Mouse (Mus musculus): ENCODE data around the gene Pafah1b2. TPM values are rescaled to one million over a fixed set of nuclear protein-coding genes. Genes with fewer than 3 reads are reported as not detected.
A peak's percentile ranks its signal among the peaks of the same experiment; 100 is the strongest.

The Pafah1b2 gene
- polyA plus RNA-seq, 1 experiment from 2014 or later: 290 TPM

DNA sequence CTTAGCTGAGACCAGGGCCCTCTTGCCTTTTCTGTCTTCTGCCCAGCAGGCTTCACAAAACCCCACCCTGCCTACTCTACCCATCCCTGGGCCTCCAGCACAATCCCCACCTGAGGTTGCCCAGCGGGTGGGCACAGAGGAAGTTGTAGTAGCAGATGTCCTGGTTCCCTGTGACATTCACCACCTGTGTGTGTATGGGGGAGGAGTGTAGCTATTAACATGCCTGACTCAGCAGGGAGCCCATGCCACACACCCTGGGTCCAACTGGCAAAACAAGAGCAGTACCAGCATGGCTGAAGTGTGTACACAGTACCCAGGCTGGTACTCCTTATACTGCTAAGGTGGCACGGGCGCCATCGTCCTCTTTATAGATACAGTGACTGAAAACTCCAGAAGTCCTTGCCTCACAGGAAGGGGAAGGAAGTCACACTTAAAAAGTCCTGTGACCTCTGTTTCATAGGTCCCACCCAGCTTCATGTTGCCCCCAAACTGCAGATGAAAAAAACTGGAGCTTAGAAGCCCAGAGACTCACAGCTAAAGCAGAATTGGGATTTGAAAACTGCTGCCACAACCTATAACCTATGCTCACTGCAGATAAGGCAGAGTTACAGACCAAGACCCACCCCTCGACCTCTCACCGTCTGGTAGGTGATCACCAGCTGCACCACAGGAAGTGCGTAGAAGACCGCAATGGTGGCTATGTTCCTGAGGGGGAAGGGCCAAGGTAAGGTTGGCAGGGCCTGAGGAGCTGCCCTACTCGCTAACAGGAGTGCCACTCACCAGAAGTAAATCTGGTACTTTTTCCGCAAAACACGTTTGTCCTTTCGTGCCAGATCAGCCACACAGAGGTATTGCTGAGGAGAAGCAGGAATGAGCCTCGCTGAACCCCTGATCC, 67.7 kb downstream of the Pafah1b2 start:
- Histone ChIP-seq H3K27ac (no peak overlapping the region), H3K27me3 (replicated peaks) (no peaks in the 10 kb centered on the region), H3K4me1 (no peaks in the 10 kb centered on the region), H3K36me3 (replicated peaks) (peaks cover 39% of the 10 kb centered on the region), H3K9me3 (no peaks in the 10 kb centered on the region), H3K9ac (no peak overlapping the region), H3K4me3 (no peak overlapping the region), H3K4me2 (no peak overlapping the region)
- ATAC-seq (replicated peaks): no peak
- 90% methylated on average over 13 of the region's 13 CpGs for WGBS

GRCm38 (mm10) chr9:45943628-45944505, 68.6 kb downstream of the Pafah1b2 start:
- Histone ChIP-seq H3K9ac (no peak overlapping the region), H3K4me2 (no peak overlapping the region), H3K27me3 (replicated peaks) (no peaks in the 10 kb centered on the region), H3K27ac (no peak overlapping the region), H3K4me1 (no peaks in the 10 kb centered on the region), H3K9me3 (no peaks in the 10 kb centered on the region), H3K4me3 (no peak overlapping the region), H3K36me3 (replicated peaks) (peaks cover 32% of the 10 kb centered on the region)
- WGBS: 90% methylated on average over 8 of the region's 8 CpGs
- ATAC-seq (replicated peaks): no peak

DNA sequence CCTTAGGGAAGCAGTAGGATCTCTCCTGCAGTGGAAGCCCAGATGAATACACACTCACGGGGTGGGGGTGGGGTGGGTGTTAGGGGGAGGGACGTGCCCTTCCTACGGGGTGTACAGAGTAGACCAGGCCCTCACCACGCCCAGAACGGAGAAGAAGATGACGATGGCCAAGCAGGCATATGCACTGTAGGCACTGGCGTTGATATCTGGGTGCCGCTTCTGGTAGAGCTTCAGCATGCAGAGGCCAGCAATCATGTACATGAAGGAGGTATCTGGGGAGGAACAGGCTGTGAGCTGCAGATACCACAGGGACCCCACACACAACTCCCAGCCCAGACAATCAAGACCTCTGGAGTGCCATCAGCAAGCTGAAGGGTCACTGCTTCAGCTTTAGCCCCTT, 69.6 kb downstream of the Pafah1b2 start:
- no peak overlapping the region for H3K9ac ChIP-seq
- H3K4me1 ChIP-seq: no peaks in the 10 kb centered on the region
- H3K4me2 ChIP-seq: no peak overlapping the region
- no peak overlapping the region for H3K27ac ChIP-seq
- no peaks in the 10 kb centered on the region for H3K27me3 ChIP-seq (replicated peaks)
- no peaks in the 10 kb centered on the region for H3K9me3 ChIP-seq
- peaks cover 26% of the 10 kb centered on the region for H3K36me3 ChIP-seq (replicated peaks)
- WGBS: 96% methylated on average over 8 of the region's 8 CpGs
- ATAC-seq (replicated peaks): no peak
- no peak overlapping the region for H3K4me3 ChIP-seq

- Histone ChIP-seq H3K9ac (no peak overlapping the region), H3K4me3 (no peak overlapping the region), H3K4me1 (no peaks in the 10 kb centered on the region), H3K9me3 (no peaks in the 10 kb centered on the region), H3K36me3 (replicated peaks) (peaks cover 22% of the 10 kb centered on the region), H3K27me3 (replicated peaks) (no peaks in the 10 kb centered on the region), H3K4me2 (no peak overlapping the region), H3K27ac (no peak overlapping the region)
- WGBS: 94% methylated on average over 16 of the region's 16 CpGs
- no peak for ATAC-seq (replicated peaks)
Measured at GRCm38 (mm10) chr9:45942464-45942863, 70.0 kb downstream of the Pafah1b2 start.

GRCm38 (mm10) chr9:45941329-45941888, 71.1 kb downstream of the Pafah1b2 start:
- H3K4me1 ChIP-seq: no peaks in the 10 kb centered on the region
- H3K4me2 ChIP-seq: no peak overlapping the region
- no peak overlapping the region for H3K9ac ChIP-seq
- WGBS: 65% methylated on average over 18 of the region's 18 CpGs
- no peak overlapping the region for H3K27ac ChIP-seq
- peaks cover 16% of the 10 kb centered on the region for H3K36me3 ChIP-seq (replicated peaks)
- no peak overlapping the region for H3K4me3 ChIP-seq
- no peaks in the 10 kb centered on the region for H3K9me3 ChIP-seq
- ATAC-seq (replicated peaks): no peak
- H3K27me3 ChIP-seq (replicated peaks): no peaks in the 10 kb centered on the region

DNA sequence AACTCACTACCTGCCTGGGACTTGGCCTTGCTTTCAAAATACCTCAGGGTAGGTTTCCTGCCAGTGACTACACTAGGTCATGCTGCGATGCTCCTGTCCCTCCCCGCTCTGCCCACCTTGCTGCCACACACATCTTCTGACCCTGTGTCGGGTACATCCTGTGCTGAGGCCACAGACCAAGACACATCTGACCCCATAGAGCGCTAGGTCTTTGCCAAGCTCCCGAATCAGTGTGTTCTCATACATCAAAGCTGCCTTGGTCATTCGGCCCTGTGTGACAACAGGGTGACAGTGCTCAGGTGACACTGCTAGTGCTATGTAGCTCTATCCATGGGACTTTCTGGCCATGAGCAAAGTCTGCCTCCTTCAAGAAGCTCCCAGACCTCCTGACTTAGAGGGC, 72.7 kb downstream of the Pafah1b2 start:
- ATAC-seq (replicated peaks): no peak
- WGBS: 93% methylated on average over 6 of the region's 6 CpGs
- Histone ChIP-seq H3K27me3 (replicated peaks) (no peaks in the 10 kb centered on the region), H3K9ac (no peak overlapping the region), H3K4me3 (no peak overlapping the region), H3K9me3 (no peaks in the 10 kb centered on the region), H3K27ac (no peak overlapping the region), H3K4me2 (no peak overlapping the region), H3K4me1 (peaks cover 5% of the 10 kb centered on the region), H3K36me3 (replicated peaks) (peaks cover 7% of the 10 kb centered on the region)

DNA sequence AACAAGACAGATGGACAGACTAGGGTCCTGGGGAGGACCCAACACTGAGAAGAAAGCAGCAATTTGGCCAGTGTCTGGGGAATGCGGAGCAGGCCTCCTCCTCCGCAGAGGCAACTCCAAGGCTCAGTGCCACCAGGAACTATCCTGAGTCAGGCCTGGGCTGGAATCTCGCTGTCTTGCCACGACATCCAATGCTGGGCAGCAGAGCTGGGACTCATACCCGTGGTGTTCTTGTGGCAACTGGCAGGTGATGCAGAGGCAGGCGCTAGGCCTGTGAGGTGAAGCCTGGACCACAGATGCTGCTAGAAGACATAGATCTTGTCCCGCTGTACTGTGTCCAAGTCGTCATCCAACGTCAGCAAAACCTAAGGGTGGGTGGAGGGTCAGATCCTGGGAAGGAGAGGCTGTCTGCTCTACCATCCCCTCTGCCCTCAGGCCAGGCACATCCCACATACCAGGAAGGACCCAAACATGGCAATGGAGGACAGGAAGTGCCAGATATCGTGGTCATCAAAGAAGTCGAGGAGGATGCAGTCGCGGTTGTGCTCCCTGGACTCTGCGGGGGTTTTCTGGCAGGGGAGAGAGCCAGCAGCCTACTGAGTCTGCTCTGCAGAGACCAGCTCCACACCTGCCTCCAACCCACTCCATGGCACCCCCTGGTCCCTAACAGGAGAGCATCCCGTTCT, 73.4 kb downstream of the Pafah1b2 start:
- no peak overlapping the region for H3K9ac ChIP-seq
- WGBS: 90% methylated on average over 15 of the region's 15 CpGs
- no peak overlapping the region for H3K4me3 ChIP-seq
- peaks cover 7% of the 10 kb centered on the region for H3K36me3 ChIP-seq (replicated peaks)
- H3K27me3 ChIP-seq (replicated peaks): no peaks in the 10 kb centered on the region
- peaks cover 5% of the 10 kb centered on the region for H3K4me1 ChIP-seq
- H3K4me2 ChIP-seq: no peak overlapping the region
- H3K27ac ChIP-seq: no peak overlapping the region
- no peak for ATAC-seq (replicated peaks)
- H3K9me3 ChIP-seq: no peaks in the 10 kb centered on the region

DNA sequence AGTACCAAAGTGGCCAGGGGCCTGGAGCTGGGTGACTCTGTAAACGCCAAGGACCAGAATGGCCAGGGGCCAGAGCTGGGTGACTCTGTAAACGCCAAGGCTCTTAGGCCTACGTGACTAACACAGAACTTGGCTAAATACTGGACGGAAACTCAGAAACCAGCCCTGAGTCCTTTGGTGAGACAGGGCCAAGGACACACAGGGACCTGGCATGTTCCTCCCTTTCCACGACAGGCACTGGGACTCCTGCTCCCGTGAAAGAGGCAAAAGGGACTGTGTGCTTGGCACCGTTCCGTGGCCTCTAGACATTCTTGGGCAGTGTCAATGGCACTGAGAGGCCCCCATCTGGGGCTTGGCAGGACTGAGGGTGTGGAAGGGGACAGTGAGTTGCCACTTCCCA, 74.4 kb downstream of the Pafah1b2 start:
- peaks cover 7% of the 10 kb centered on the region for H3K36me3 ChIP-seq (replicated peaks)
- no peaks in the 10 kb centered on the region for H3K9me3 ChIP-seq
- H3K4me2 ChIP-seq: no peak overlapping the region
- WGBS: 90% methylated on average over 8 of the region's 8 CpGs
- H3K27ac ChIP-seq: no peak overlapping the region
- H3K9ac ChIP-seq: no peak overlapping the region
- H3K27me3 ChIP-seq (replicated peaks): no peaks in the 10 kb centered on the region
- H3K4me1 ChIP-seq: peaks cover 5% of the 10 kb centered on the region
- no peak for ATAC-seq (replicated peaks)
- H3K4me3 ChIP-seq: no peak overlapping the region

- peaks cover 5% of the 10 kb centered on the region for H3K4me1 ChIP-seq
- H3K27me3 ChIP-seq (replicated peaks): no peaks in the 10 kb centered on the region
- H3K9ac ChIP-seq: no peak overlapping the region
- no peak overlapping the region for H3K27ac ChIP-seq
- 24% methylated on average over 3 of the region's 3 CpGs for WGBS
- H3K4me2 ChIP-seq: no peak overlapping the region
- H3K4me3 ChIP-seq: no peak overlapping the region
- H3K36me3 ChIP-seq (replicated peaks): no peaks in the 10 kb centered on the region; the same call in 1 of the 2 replicates
- H3K9me3 ChIP-seq: no peaks in the 10 kb centered on the region
- ATAC-seq (replicated peaks): no peak
Measured at GRCm38 (mm10) chr9:45936883-45937282, 75.6 kb downstream of the Pafah1b2 start.

DNA sequence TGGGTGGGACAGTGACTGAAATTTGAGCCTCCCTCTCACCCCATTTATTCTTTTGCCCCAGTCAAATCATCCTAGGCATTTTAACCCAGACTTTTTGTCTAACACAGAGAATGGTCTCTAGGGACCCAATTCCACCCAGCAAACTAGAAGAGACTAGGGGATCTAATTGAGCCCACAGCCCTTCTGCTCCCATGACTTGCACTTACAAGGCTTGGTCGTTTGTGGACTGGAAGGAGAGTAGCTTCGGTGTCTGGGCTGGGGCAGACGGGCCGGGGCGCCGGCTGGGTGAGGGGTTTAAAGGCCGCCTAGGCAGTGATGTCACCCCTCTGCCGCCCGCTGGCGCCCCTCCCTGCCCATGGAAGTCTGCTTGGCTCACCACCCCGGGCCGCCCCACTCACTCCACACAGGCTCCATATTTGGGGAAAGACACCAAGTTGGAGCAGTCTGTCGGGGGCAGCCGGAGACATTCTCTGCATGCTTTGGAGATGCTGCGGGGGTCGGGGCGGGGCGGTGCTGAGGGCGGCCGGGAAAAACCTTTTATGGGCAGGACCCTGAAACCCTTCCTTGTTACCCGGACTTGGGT, 76.8 kb downstream of the Pafah1b2 start, which contains the start of gene Tagln:
Tagln (minus strand) TSS at position 431 of the 583 bp plus-strand sequence.
- H3K36me3 ChIP-seq (replicated peaks): peaks cover 8% of the 10 kb centered on the region; the same call in 1 of the 2 replicates
- peaks cover 5% of the 10 kb centered on the region for H3K4me1 ChIP-seq
- H3K9me3 ChIP-seq: no peaks in the 10 kb centered on the region
- 10% methylated on average over 21 of the region's 21 CpGs for WGBS
- no peak within 1 kb of the TSS for H3K9ac ChIP-seq
- no peak within 1 kb of the TSS for H3K4me3 ChIP-seq
- no peaks in the 10 kb centered on the region for H3K27me3 ChIP-seq (replicated peaks)
- H3K27ac ChIP-seq: no peak within 1 kb of the TSS
- peak within 1 kb of the TSS; percentile 27 for H3K4me2 ChIP-seq
- no peak for ATAC-seq (replicated peaks)

- Histone ChIP-seq H3K4me1 (peaks cover 5% of the 10 kb centered on the region), H3K4me3 (no peak overlapping the region), H3K9ac (no peak overlapping the region), H3K4me2 (no peak overlapping the region), H3K9me3 (no peaks in the 10 kb centered on the region), H3K27me3 (replicated peaks) (no peaks in the 10 kb centered on the region), H3K27ac (no peak overlapping the region), H3K36me3 (replicated peaks) (peaks cover 27% of the 10 kb centered on the region; the same call in 1 of the 2 replicates)
- ATAC-seq (replicated peaks): no peak
- 85% methylated on average over 11 of the region's 11 CpGs for WGBS
Measured at GRCm38 (mm10) chr9:45932571-45933415, 79.7 kb downstream of the Pafah1b2 start.
